Mouse (Mus musculus) spleen, postnatal 14 days (tissue): ENCODE data around the gene Itpk1.

Experiments used
- DNase-seq, 2 experiments: peaks; one replicate each; pipeline ENCODE4 v3.0.0; 2021 to 2022; ENCODE audit warnings: low spot score in 2 of 2

The Itpk1 gene

DNA sequence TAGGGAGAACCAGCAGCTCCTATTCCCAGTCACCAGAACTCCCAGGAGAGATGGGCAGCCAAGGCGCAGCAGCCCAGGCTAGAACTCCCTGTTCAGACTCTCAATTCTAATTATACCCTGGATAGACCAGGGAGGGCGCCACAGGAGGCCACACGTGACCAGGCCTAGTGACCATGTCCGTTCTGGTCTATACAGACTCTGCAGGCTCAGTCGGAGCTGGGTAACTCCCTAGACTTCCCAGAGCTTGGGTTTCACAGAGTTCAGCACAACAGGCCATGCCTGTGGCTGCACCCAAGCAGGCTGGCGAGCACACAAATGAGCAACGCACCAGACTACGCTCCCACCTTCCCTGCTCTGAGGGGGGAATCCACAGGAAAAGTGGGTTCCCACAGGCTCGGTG, 110.1 kb downstream of the Itpk1 start:
- no peak for DNase-seq

DNA sequence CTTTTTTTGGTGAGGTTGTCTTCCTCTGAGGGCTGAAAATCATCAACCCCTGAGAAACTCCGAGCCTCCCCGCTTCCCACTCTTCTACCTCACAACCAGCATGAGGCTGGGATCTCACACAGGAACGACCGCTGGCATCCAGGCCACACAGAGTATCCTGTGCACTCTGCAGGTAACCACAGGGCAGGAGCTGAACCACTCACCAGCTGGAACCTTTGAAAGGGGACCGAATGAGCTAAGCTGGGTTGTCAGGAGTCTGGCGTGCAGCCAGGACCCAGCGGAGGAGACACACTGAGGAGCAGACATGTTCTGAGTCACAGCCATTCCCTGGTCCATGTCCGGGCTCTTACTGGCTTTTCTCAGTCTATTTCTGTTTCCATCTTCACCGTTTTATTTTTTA, 111.0 kb downstream of the Itpk1 start:
- DNase-seq: no peak

DNA sequence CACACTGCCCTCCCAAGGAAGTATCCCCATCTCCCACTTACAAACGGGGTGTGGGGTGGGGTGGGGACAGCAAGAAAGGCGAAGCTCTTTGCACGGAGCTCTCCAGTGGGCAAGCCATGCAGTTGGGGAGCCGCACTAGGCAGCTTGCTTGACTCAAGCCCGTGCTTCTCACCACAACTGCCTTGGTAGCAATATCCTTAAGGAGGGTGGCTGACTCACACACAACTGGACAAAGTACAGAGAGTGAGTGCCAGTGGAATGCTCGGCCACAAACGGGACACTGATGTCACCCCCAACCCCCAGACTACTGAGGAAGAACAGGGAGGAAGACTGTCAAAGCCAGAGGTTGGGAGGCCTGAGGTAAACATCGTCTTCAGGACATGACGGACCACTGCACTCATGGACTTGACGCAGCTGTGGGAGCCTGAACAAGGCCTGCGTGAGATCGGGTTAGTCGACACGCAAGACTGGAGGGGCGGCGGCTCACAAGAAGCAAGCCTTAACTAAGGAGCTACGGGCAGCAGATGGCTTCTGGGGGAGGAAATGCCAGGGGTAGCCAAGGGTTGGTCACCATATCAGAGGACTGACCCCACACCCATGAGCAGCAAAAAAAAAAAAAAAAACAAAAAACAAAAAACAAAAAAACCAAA, 113.9 kb downstream of the Itpk1 start:
- DNase-seq: no peak

DNA sequence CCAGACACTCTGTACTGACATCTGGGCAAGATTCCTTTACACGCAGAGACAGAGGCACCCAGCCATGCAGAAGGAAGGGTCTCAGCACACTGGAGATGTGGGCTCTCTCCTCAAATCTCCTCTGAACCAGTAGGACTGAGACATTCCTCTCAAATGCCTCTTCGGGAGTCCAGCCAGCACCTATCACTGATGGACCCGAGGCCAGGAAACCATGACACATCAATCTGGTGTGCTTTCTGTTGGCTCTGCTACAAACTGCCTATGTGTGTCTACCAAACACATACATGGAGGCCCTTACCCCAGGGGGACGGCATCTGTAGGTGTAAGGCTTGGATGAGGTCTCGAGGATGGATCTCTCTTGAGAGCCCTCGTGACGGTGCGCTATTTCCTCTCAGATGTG, 117.6 kb downstream of the Itpk1 start:
- DNase-seq: no peak

DNA sequence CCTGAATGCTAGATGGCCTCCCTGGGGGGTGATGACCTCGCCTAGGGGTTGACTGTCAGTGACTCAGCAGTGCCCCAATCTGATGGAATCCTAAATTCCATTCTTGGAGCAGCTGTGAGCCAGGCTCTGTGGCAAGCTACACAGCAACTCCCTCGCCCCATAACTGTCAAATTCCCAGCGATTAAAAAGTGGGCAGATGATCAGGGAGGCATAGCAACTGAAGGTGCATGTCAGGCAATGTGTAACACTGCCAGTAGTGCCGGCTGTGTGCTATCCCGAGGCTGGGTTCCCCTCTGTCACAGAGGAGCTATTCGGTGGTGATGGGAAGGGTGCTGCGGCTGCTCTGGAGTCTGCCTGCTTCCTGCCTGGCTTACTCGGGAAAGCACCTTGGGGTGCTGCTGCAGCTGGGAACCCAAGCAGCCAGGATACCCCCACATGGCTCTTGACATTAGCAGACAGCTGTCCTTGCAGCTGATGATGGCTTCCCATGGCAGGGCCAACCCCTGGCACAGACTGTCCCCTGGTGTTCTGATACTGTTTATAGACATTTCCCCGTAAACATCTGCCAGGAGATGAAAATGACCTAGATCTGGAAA, 118.3 kb downstream of the Itpk1 start:
- no peak for DNase-seq

DNA sequence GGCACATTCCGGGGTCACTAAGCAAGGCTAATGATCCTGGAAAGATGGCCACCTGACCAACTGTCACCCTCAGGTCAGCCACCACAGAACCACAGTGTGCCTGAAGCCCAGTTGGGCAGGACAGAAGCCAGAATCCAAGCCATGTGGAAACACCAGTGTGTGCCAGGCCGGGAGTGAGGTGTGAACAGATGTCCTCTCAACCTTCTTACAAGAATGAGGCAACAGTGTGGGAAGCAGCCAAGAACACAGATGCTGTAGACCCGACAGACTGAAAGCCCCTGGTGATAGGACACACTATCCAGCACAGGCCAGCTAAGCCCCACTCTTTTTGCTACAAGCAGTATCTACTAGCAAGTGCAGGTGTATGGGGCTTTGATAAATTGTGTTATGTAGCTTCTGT, 119.3 kb downstream of the Itpk1 start:
- no peak for DNase-seq

DNA sequence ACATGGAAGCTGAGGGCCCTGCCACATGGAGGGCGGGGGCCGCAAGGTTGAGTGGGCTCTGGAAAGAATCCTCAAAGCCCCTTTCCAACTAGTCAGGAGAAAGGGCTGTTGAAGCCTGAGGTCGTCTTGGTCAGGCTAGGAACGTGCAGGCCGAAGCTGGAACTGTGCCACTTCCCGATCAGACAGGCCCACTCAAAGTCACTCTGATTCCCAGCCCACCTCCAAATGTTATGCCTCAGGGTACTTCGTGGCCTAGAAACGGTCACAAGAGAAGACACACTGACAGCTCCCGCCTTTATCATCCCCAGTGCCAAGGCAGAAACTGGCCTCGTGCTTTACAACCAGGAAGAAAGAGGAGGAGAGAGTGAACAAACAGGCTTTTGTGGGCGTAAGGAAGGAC, 122.3 kb downstream of the Itpk1 start:
- no peak for DNase-seq

DNA sequence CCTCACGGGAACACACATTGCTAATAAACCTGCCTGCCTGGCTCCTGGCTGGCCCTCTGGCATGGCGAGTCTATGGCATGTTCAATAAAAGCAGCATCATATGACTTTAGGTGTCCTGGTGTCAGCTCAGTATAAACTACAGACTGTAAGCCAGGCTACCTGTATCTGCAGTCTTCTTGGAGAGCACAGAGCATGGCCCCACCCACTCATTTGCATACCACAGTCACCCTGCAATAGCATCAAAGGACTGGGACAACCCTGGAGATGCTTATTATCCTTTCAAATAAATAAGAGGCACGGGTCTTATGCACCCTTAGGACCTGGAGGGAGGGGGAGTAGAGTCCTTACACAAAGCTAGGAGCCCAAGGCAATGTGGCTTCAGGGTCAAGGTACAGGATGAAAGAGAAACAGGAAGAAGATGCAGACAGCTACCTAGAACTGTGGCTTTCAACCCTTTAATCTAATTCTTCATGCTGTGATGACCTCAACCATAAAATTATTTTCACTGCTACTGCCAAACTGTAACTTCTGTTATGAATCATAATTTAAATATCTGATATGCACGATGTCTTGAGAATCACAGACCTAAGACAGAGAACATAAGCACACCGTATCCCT, 123.0 kb downstream of the Itpk1 start:
- no peak for DNase-seq

DNA sequence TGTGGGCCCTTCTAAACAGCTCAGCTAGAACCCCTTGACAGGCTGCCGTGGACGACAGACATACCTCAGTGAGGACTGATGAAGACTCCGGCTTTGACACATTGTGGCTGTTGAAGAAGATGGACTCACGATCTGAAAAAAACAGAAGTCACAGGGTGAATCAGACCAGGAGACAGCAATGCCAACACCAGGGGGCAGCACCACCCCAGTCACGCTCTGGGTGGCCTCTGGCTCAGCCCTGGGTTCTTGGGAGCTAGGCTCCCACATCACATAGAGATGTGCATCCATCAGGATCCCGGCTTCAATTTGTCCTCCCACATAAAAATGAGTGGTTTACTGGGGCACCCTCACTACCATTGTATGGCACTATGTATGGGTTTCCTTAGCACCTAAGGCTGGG, 125.7 kb downstream of the Itpk1 start:
- peak; percentile 42 to 65 for DNase-seq

DNA sequence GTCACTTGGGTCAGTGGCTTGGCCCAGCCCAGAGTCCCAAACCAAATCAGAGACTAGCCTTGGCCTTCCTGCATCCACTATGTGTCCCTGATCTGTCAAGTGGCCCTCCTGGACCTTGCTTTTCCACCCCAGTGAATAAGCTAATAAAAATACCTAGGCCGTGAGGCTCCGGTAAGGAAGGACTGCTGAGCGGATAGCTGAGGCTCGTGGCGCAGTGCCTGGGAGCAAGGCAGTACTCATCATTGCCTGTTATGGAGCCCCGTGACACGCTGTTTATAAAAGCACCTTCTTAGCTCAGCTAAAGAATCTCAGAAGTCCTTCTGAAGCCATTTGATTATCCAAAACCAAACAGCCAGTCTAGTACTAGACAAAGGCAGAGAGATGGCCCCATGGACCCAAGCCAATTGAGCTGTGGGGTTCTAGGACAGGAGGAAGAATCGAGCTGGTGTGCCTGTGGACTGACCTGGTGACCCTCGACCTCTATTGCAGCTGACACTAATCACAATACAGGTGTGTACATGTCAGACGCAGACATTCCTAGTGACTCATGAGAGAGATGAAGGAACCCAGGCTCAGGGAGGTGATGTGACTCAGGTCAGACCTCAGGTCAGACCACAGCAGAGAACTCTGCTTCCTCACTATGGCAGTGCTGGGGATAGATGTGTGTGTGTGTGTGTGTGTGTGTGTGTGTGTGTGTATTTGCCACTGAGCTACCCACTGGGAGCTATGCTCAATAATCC, 127.9 kb downstream of the Itpk1 start:
- DNase-seq: no peak

DNA sequence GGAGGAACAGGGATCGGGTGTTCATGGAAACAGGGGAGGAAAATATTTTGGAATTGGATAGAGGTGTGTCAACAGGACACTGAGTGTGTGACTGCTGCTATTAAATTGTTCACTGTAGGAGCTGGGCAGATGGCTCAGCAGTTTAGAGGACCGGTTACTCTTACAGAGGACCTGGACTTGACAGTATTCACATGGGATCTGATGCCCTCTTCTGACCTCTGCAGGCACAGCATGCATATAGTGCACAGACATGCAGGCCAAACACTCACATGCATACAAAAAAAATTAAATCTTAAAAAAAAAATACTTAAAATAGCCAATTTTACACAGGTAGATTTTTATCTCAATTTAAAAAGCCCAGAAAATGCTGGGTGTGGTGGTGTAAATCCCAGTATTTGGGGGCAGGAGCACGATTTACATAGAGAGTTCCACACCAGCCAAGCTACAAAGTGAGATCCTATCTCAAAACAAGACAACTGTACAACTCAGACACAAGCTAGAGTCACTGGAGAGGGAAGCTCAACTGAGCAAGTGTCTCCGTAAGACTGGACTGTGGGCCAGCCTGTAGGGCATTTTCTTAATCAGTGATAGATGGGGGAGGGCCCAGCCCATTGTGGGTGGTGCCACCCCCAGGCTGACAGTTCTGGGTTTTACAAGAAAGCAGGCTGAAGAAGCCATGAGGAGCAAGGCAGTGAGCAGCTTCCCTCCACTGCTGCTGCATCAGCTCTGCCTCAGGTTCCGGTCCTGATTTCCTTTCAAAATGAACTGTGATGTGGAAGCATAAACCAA, 129.0 kb downstream of the Itpk1 start:
- no peak for DNase-seq

DNA sequence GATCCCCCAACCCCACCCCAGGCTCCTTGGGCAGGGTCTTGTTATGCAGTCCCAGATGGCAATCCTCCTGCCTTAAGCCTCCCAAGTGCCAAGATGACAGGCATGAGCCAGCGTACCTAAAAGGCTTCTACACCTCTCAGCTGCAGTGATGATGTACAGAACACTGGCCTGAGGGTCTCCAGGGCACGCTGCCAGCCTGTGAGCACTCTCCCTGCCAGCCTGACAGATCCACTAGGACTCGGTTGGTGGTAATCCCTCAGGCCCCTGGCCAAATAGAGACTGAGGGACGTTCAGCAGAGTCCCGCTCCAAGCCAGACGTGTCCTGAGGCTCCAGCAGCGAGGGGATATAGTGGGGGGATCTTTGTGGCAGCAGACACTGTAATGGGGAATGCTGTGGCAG, 131.7 kb downstream of the Itpk1 start:
- no peak for DNase-seq

DNA sequence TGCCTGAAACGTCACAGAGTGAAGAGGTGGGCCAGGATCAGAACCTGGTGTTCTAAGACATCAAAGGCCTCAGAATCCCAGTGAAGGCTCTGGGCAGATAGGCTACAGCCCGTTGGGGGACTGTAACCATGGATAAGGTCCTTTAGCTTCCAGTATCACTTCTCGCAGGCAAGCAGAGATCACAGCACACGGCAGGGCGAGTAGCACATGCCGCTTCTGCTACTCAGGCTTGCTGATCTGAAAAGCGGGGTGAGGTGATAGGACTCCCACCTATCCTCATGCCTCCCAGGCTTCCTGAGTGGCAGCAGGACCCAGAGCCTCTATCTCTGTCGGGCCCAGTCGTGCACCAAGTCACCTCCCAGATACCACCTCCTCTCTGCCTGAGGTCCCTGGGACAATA, 133.1 kb downstream of the Itpk1 start:
- DNase-seq: no peak

DNA sequence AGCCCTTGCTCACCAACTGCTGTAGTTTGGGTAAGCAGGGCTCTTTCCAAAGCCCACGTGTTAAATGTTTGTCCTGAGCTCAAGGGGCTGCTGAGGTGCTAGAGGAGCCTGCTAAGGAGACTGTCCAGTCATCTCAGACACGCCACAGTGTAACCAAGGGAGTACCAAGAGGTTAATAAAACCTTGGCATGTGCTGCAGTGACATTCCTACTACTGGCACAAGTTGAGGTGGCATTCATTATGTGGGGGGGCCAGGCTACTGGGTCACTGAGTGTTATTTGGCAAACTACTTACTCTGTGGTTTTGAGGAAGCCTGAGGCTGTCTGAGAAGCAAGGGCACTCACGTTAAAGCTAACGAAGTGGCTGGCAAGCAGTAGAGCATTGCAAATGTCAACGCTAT, 134.0 kb downstream of the Itpk1 start:
- no peak for DNase-seq

DNA sequence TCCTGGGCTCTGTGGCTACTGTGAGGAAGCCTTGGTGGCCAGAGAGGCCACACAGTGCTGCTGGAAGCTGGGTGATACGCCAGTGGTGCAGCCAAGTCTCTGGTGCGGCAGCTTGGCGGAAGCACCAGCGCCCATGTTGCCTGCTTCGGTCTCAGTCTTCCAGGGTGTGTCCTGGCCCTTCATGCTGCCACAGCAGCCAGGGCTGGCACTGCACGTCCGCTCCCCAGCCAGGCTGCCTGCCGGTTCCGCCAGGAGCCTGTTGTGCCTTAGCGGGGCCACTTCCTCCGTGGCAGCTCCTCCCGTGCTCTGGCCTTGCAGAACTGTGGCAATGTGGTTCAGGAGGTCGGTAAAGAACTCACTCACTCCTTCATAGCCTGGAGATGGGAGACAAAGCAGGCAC, 134.6 kb downstream of the Itpk1 start:
- no peak for DNase-seq

DNA sequence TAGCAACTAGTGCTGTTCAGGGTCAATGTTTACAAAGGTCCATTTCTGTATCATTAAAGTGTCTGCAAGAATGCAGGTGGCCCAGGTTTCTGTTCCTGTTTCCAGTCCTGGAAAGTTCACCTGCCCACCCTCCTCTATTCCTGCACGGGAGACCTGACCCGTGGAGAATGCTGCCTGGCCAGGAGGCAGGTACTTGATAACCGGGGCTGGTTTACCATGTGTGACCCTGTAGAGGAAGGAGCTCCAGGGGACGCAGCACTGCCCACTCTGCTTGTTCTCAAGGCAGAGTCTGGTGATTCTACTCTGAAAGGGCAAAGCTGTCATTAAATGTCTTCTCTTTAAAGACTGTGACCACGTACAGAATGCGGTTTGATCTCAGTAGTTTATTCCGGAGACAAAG, 136.5 kb downstream of the Itpk1 start:
- DNase-seq: no peak

DNA sequence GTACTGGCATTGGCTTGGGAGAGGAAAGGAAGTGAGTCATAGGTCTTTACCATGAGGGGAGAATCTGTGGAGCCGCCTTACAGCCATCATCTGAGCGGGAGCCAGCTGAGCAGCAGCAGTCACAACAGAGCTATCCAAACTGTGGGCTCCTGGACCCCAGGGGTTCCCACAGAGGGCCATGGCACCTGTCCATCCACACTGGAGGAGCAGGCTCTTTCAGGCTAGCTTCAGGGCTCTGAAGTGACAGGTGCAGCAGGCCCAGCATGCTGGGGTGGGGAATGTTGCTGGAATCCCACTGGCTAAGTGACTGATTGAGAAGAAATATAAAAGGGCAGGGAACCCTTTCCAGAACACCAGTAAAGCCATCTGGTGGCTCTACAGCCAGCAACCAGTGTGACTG, 137.8 kb downstream of the Itpk1 start:
- DNase-seq: no peak

DNA sequence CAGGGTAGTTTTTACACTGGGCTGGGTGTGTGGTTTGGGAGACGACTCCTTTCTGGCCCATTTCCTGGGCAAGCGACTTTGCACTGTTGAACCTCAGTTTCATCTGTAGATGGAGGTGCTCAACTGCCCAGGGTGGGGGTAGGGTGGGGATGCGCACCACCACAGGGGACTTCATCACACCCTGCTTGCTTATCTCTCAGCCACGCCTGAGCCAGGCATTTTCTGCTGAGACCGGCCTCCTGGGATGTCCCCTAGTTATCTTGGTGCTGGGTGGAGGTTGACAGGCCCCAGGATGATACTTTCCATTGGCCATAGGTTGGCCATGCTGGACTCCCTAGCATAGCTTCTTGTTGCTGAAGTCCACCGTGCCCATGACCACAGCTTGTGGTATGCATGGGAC, 139.6 kb downstream of the Itpk1 start:
- no peak for DNase-seq

DNA sequence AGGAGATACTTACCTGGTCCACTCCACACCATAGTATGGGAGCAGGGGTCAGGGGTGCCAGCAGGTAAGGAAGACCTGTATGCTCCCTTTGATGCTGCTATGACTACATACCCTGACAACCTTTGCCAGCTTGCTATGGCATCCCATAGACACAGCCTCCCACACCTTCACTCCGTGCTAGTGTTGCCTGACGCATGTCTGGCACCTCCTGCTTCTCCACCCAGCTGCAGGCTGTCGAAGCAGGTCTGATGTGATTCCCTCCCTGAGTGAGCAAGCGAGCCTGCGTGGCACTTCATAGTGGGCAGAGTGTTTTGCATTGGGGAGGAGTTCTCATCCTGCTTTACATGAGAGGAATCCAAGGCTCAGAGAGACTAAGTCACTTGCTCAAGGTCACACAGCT, 147.4 kb downstream of the Itpk1 start:
- no peak for DNase-seq

DNA sequence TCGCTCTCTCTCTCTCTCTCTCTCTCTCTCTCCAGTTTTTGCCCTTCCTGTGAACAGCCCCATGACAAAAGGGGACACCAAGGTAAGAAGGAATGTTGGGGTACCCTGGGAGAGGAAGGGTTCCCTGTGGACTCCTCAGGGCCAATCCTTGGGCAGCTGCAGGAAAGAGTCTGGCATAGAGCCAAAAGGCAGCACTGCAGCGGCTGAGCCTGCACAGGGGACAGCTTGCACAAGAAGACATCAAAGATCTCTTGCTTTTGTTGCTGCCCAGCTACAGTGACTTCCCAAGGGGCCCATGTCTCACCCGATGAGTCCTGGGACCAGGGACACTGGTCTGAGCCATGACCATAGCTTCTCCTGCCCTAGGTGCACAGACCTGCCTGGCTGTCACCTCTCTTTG, 148.9 kb downstream of the Itpk1 start:
- DNase-seq: no peak

DNA sequence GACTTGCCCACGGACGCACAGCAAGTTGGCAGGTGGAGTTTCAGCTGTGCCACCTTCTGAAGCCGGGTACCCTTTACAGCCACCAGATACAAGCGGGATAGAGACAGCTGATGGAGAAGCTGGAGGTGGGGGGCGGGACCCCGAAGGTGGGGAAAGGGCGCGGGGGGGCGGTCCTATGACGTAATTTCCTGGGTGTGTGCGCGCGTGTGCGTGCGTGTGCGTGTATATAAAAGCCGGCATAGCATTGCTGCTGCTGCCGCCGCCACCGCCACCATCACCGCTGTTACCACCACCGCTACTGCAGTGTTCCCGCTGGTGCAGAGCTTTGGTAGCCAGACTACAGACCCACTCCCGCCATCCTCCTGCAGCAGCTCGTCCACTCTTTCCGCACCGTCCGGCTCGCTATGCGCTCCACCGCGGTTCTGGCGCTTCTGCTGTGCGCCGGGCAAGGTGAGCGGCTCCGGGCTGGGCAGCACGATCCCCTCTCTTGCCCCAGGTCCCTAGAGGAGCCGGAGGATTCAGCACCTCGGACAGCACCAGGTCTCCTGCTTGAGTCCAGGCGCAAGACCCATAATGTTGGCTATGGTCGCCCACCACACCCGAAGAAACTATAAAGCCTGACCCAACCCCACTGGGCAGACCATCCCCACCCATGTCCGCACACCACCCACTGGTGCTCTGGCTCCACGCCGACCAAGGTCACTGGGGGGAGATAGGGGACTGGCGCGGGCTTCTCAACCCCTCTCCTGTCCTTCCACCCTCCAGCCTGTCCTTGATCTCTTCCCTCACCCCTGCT, 149.8 kb downstream of the Itpk1 start, which contains the start of gene Chga:
Gene Chga (plus strand): TSS at position 249 of the 796 bp plus-strand sequence.
- peak; percentile 24 to 40 for DNase-seq
